Mouse (Mus musculus) ovary, adult 10 weeks (tissue): ENCODE results near the gene Erlin1. TPM values are rescaled to one million over a fixed set of nuclear protein-coding genes. Genes with fewer than 3 reads are reported as not detected.

ENCODE experiments used
- polyA plus RNA-seq: library from polyadenylated mRNA; stranded (reverse); fragments of 350-450 nt; fragmentation: Illumina TruSeq; extraction: RNeasy Lipid Tissue Mini Kit (QIAGEN cat#74804); gene quantifications from one replicate; pipeline ENCODE4 v1.2.3, GENCODE M21; 2014

Erlin1 gene
- 60.7 TPM for polyA plus RNA-seq

GRCm38 (mm10) chr19:44069121-44069913 lies at the start of gene Erlin1:
Gene Erlin1, minus strand, starts transcription at chr19:44069785.

GRCm38 (mm10) chr19:44106831-44107660 lies 37.5 kb upstream of the Erlin1 start, which contains the start of gene Chuk:
Gene Chuk, minus strand, starts transcription at chr19:44107480.

GRCm38 (mm10) chr19:44028972-44029371 lies 40.6 kb downstream of the Erlin1 start, which contains the start of gene Cyp2c23:
Gene Cyp2c23, minus strand, starts transcription at chr19:44029208.

DNA sequence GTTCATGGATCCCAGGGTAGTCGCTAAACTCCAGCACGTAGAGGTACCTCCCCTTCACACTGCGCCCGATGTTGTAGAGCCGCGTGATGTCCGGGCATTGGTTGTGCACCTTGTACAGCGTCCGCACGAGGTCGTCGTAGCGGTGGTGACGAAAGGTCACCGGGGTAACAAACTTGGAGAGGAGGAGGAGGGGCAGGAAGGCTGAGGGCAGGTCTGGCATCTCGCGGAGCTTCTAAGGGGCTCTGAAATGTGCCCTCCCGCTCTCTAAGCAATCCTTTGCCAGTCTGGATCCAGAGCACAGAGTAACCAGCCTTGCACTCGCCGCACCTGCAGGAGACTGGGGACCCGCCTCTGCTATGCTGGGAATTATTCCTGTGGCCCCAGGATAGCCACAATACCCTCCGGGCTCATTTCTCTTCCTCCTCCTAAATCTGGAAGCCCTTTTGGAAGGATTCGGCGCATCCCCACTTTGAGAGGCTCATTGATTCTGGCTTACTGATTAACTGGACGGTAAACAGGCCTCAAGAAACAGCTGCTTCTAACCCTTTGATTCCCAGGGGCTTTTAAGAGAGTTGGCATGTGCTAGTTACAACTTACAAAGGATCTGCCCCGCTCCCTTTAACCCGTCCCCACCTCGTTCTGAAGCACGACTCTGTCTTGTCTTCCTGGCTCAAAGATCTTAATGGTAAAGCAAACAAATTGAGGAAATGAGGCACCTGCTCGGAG lies 83.4 kb downstream of the Erlin1 start, which contains the start of gene Cpn1:
Cpn1 (minus strand) TSS at position 488 of the 726 bp plus-strand sequence.

Other genes with a start within 250 kb of the Erlin1 start
- gene Dnmbp, start 129.6 kb downstream of the Erlin1 start, polyA plus RNA-seq = 5.6 TPM
- not detected for gene Cpn1, start 83.2 kb downstream of the Erlin1 start, polyA plus RNA-seq
- gene Cyp2c23, start 40.6 kb downstream of the Erlin1 start, polyA plus RNA-seq = 0.94 TPM
- 119 TPM for gene Chuk, start 37.7 kb upstream of the Erlin1 start, polyA plus RNA-seq
- gene Cwf19l1, start 66.1 kb upstream of the Erlin1 start, polyA plus RNA-seq = 17.5 TPM
- gene Bloc1s2, start 76.7 kb upstream of the Erlin1 start, polyA plus RNA-seq = 28.5 TPM
- gene Pkd2l1, start 122.7 kb upstream of the Erlin1 start, polyA plus RNA-seq = not detected
- gene Scd3, start 133.5 kb upstream of the Erlin1 start, polyA plus RNA-seq = 1.3 TPM
- 628 TPM for gene Scd2, start 223.9 kb upstream of the Erlin1 start, polyA plus RNA-seq